Mouse (Mus musculus) cerebellum, postnatal 25 days (tissue): ENCODE measurements at regions not wholly inside any gene's neighbourhood (a gene's known extent, or its start where the extent isn't known, plus 50 kb on each side); places are given as distances from the start of the nearest gene placed in this dataset.

Experiments used
- DNase-seq, 2 experiments: peaks; one replicate each; pipeline ENCODE4 v3.0.0; 2021; ENCODE audit warnings: mixed read lengths in 2 of 2

DNA sequence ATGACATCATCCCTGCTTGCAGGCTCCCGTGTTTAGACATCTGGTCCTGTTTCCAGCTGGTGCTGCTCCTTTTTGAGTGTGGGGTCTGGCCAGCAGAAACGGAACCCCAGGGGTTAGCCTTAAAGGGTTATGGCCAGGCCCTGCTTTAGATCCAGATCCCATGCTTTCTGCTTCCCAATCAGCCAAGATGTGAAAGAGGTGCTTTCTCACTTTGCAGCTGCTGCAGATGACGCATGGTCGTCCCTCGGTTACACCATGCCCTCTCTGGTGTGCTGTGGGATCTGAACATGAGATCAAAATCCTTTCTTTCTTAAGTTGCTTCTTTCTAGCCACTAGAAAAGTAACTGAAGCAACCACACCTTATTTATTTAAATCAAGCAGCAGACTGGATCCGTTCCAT, 1399.1 kb upstream of the Lrrc6 start:
- no peak for DNase-seq

DNA sequence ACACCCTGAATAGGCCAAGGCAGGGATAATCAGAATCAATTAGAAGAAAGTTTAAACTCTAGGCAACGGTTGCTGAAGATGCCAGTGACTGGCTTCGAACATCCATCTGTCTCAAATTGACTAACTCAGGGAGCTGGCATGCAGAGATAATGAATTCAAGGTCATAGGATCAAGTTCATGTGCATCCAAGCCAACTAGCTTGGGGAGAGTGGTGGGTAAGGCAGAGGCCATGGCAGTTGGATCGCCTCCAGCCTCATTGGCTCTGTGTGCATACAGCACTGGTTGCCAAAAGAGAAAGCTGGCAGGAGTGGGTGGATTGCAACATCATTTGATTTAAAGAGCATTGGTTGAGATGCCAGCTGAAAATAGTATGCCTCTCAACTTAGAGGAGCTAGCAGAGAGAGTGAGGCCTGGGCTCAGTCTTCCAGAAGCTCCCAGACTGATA, 1398.3 kb upstream of the Lrrc6 start:
- peak in 1 of 2 experiments; percentile 17 for DNase-seq

DNA sequence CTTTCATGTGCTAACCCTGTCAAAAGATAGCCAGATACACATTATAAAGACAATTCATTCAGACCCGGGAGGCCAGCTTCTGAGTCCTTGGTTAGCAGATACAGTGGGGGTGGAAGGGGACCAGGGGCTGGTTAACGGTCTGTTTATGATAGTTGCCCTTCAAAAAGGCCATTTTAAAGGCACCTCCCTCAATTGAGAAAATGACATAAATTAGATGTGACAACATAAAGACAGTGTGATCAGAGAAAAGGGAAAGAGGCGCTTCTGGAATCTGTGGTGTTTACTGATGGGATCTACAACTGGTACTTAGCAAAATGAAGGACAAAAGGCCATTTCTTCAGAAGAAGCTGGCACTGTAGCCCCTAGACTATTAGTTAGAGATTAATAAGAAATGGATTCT, 1391.4 kb upstream of the Lrrc6 start:
- DNase-seq, result no peak

DNA sequence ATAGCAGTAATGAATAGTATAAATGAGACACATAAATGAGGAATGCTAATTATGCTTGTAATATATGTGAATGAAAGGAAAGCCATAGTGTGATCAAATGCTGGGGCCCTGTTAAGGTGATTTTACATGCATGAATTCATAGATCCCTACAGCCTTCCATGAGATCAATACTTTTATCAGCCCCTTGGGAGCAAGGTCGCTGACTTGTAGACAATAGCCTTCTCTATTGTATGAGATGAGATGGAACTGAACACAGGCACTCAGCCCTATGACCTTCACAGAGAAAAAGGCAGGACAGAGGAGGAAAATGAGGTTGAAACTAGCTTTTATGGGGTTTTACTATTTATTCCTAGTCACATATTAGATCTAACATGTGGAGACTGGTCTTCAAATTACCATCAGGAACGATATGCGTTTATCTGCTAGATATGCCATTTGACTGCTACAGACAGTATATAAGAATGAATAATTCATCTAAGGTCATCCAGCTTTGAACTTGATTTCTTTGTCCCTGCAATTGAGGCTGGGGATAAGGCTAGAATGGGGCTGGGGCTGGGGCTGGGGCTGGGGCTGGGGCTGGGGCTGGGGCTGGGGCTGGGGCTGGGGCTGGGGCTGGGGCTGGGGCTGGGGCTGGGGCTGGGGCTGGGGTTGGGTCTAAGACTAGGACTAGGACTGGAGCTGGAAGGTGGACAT, 1390.0 kb upstream of the Lrrc6 start:
- no peak for DNase-seq

DNA sequence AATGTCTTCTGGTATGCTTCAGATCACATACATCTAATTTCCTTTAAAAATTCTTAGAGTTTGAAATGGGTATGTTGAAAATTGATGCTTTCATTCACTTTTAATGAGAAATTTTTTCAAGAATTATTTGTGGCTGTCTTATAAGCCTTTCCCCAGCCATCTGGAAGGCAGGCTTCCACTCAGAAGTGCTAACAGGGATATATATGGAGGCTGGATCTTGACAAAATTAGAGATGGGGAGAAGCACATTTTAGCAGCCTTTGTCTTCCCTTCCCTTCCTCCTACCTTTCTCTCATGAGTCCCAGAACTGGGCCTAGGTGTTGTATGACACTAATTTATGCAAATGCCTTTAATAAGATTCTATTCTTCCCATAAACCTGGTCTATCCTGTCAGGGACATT, 1387.8 kb upstream of the Lrrc6 start:
- no peak for DNase-seq

DNA sequence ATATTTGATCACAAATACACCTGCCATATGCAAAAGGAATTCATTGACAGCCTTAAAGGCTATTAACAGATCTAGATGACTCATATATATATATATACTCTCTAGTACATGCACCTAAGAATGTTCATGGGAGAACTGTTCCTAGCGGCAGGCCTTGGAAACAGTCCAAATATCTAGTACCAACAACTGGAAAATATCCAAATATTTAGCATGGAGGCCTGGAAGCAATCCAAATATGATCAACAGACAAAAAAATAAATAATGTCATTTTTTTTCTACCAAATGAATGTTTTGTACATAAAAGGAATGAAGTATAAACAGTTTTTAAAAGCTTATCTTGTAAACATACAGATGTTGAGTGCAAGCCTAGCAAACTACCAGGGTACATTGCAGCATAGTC, 1354.6 kb upstream of the Lrrc6 start:
- DNase-seq, result no peak

DNA sequence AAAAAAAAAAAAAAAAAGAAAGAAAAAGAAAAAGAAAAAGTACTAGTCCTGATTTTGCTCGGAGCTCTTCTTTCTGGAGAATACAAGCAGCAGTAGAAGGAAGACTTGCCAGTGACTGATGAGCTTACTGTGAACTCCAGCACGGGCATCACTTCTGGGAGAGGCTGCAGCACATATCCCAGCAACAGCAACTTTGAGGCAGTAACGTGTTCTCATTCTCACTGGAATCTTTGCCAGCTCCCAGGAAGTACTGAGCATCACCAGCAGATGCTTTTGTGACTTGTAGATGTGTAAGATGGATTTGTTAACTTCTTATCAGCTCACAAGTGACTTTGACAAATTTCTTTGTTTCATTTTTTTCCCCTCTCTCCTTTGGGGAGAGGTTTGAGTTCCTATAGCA, 1349.4 kb upstream of the Lrrc6 start:
- no peak for DNase-seq

DNA sequence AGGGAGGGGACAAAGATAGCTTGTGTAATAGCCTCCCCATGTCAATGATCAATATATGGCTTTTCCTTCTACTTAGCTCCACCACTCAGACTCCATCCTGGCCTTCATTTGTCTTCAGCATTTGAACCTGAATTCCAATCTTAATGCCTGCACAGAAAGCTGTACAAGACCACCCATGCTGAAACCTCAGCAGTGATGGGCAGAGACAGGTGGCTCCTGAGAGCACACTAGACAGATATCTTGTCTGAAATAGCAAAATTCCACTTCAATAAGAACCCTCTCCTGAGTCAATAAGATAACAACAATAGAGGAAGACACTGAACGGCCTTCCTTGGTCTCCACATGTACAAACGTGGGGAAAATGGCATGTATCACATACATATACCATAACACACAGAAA, 1345.0 kb upstream of the Lrrc6 start:
- no peak for DNase-seq

DNA sequence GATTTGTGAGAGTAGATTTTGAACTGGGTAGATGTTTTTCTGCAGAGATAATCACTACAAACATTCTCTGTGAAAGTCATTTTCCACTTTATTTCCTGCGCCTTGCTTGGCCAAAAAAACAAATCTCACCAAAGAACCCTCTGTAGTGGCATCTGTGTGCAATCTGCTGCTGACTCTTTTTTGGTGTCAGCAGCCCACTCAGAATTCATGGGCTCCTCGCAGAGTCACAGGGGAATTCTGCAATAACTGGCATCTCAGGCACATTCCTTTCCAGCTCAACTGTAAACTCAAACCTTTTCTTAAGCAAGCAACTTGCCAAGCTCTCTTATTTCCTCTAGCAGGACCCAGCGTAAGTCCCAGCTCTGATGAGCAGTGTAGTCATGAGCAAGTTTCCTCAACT, 1340.0 kb upstream of the Lrrc6 start:
- DNase-seq, result no peak

DNA sequence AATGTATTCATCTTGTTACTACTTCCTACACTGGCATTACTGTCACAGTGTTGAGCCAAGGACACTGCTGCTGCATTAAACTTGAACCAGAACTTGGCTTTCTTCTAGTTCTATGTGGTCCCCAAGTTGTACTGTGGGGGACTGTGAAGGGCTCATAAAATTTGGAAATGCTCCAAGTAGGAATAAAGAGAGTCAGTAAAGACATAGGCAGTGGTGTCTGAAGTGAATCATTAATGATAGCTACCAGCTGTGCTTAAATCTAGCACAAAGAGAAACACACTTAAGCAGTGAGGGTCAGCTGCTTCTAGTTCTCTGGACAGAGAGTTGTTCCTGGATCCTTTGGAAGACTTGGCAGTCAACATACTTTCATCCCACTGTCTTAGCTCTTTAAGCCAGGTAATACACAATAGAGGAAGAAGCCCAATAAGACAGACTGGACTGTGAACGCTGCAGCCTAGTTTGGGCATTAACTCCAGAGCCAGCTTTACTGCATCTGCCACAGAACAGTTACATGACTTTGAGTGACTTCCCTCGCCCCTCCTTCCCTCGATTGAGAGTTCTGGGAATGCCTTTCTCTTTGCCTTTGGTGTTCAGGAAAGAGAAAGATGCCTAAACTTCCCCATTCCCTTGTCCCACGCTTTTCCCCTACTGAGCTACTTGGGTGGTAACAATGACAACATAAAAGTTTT, 1325.2 kb upstream of the Lrrc6 start:
- DNase-seq, result no peak

DNA sequence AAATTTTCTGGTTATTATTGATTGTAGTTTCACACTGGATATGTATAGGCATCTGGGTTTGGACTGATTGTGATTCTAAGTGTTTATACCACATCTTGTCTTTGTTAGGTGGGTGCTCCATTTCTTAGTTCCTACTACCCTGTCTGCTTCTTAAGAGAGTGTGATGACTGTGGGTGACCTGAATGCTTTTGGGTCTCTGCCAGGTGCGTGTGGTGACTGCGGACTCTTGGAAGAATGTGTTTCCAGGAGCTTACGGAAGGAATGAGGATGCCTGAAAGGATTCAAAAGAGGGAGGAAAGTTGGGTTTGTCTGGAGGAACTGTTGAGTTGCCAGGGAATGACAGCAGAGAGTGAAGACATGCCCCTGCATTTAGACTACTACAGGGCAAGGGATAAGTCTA, 1322.5 kb upstream of the Lrrc6 start:
- peak in 1 of 2 experiments; percentile 8 for DNase-seq

DNA sequence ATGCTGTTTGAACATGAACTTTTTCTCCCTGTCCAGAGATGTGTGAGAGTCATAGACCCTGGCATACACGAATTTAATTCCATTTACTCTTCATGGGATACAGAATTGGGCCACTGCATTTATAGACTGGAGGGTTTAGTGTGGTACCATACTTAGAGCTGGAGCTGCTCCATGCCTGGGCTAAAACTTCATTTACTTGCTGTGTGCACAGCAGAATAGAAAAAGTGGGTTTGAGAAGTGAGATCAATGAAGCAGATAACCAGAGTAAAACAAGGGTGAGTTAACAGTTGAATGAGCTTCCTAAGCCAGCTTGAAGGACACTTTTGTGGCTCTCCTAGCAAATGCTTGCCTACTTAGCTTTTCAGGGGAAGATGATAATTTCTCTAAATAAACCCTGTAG, 1299.2 kb upstream of the Lrrc6 start:
- DNase-seq, result no peak

DNA sequence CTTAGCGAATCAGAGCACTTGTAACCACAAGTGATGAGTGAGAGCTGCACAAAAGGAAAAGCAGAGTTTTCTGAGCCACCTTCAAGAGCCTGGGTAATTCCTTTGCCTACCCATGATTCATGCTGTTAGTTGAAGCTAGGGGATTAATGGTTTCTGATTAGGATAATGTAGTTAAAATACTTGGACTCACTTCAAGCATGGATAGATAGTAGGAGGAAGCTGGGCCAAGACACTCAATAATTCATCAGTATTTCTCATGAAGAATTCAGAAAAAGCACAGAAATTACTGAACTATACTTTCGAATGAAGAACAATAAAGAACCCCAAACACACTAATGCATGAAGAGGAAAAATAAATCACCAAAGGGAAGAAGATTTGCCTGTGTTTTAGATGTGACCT, 1294.9 kb upstream of the Lrrc6 start:
- no peak for DNase-seq

DNA sequence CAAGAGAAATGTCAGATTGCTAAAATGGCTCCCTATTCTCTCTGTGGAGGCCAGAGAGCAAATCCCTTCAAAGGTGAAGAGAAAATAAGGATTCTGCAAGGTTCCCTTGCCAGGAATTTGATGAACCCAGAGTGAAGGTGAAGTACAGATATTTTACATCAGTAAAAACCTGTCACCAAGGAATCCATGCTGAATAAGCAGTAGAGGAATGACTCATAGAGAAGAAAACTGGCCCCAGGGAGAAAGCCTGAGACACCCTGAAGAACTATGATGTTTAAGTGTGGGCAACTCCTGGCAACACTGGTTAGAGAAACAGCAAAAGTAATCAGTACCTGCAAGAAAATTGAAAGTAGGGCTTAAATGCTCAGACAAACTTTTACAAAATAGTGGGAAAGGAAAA, 1292.1 kb upstream of the Lrrc6 start:
- DNase-seq, result no peak

DNA sequence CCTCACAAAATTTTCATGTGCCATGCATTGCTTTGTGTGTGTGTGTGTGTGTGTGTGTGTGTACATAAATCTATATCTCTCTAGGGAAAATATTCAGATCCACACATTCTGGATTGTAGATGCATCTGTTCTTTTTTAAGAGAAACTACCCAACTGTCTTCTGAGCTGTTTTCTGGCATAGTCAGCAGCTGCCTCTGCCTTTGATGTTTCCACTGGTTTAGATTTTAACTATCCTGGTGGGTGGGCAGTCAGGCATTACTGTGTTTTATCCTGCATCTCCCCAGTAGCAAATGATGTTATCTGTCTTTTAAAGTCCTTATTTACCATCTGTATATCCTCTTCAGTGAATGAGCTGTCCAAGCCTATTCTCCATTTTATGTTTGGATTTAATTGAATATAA, 1287.9 kb upstream of the Lrrc6 start:
- DNase-seq, result no peak

DNA sequence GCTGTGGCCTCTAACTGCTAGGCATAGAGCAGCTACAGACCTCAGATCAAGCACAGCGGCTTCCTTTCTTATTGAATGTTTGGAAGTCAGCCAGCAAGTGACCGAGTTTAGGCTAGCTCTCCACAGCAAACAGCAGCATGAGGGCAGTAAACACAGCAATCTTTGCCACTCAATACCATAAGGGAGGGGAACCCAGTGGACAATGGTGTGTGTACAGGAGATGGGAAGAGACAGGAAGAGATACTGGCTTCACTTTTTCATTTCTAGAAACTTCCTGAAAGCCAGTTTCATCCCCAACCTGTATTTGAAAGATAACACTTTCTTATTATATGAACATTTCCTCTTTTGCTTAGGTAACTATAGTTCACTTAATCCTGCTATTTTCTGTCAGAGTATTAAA, 1284.9 kb upstream of the Lrrc6 start:
- no peak for DNase-seq

DNA sequence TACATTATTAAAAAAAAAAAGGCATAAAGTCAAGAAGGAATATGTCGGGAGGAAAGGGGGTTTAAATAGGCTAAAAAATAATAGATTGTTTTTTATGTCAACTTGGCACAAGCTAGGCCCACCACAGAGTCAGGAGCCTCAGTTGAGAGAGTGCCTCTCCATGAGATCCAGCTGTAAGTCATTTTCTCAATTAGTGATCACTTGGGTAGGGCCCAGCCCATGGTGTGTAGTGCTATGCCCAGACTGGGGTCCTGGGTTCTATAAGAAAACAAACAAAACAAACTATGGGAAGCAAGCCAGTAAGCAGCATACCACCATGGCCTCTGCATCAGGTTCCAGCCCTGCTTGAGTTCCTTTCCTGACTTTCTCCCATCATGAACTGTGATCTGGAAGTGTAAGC, 1283.0 kb upstream of the Lrrc6 start:
- DNase-seq, result no peak

DNA sequence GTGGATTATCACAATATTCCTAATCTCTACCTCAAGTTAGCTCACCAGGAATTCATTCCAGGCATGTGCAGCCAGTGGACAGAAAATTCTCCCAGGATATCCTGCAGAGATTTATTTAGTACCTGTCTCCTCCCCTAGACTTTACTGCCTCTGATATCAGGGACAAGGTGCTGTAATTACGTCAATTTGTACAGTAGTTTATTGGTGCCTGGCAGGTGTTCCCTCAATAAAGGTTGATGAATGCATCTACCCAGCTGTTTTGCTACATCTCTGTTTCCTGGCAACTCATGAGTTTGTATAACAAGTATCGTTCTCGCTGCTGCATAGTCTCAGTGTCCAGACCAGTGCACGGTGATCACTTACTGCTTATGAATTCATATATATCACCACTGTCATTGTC, 1281.8 kb upstream of the Lrrc6 start:
- DNase-seq, result no peak

DNA sequence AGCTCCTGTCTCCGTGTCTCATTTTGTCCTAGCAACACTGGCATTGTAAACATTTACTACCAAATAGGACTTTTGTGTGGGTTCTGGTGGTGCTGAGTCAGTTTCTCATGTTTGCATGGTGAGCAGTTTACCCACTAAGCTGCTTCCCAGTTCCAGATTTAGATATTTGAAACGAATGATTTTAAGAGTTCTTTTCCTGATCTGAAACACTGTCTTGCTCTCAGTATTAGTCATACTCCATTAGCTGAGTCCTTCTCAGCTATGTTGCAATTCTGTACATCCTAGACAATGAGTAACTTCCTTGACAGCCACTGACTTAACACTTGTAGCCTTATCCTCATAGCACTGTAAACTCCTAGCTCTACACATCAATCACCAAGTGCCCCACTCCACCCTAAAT, 1280.1 kb upstream of the Lrrc6 start:
- no peak for DNase-seq

DNA sequence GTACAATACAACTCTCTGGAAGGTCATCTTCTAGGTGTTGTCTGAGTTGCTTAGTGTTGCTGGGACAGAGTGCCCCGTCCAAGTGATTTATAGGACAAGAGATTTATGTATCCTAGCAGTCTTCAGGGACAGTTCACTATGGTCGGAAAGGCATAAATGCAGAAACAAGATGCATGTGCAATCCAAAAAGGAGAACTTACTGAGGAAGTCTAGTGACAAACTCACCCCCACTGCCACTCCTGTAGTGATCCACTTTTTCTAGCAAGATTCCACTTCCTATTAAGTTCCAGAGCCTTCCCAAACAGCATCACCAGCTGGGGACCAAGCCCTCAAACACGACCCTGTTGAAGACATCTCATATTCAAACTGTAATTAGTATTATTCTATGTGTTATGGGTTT, 1266.9 kb upstream of the Lrrc6 start:
- no peak for DNase-seq

DNA sequence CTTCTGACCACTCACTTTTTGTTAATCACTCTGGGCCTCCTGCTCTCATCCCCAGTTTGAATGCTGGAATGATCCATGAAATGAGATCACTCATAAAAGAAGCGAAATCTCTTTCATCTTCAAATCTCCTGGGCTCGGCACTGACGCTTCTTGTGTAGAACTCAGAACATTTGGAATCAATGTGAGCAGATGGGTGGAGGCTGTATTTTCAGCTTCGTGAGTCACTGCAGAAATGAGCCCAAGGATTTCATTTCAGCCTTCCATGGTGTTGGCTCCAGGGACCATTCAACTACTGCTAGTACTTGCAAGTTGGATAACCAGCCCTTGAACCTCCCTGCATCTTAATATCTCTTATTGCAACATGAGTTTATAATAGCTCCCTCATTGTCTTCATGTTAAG, 1258.5 kb upstream of the Lrrc6 start:
- no peak for DNase-seq

DNA sequence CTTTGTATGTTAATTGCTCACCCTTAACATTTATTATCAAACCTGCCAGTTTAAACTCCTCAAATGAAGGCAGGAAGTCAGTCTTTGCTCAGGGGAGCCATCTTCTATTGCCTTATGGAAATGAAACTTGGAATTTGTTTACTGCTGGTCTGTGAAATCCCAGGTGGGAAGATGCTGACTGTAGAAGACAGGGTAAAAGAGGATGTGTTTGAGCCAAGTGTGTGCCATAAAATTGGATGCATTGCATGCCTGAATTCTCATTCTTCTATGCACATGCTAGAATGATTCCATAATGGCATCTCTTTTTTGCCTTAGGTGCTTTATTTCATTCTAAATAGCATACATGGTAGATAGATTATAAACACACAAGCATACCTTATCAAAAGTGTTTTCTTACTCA, 1249.9 kb upstream of the Lrrc6 start:
- no peak for DNase-seq

DNA sequence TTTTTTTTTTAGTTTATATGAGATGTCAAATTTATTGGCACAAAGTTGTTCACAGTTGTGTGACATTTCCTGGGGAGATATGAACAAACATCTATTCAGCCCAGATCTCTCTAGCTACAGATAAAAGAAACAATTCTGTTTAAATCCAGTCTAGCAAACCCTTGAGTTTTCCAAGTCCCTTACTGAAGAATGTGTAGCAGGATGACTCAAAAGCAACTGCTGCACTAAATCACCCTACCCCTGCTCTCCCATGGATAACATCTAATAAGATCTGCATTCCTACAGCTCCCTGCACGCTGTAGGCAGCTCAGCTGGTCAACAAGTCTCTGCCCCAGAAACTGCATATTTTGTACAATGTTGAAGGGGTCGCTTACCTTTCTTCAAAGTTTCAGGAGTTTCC, 1242.6 kb upstream of the Lrrc6 start:
- DNase-seq, result no peak

DNA sequence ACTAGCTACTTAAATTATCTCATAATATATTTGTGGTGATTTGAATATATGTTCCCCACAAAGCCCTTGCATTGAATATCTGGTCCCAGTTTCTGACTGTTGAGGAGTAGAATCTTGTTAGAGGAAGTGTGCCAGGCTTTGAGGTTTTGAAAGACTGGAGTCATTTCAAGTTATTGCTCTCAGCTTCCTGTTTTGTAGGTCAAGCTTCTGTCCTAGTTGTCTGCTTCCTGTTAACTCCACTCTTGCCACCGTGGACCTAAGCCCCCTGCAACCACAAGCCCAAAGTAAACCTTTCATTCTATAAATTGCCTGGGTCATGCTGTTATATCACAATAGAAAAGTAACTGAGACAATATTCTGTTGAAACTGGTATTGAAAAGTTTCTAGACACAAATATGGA, 1232.3 kb upstream of the Lrrc6 start:
- DNase-seq, result no peak

DNA sequence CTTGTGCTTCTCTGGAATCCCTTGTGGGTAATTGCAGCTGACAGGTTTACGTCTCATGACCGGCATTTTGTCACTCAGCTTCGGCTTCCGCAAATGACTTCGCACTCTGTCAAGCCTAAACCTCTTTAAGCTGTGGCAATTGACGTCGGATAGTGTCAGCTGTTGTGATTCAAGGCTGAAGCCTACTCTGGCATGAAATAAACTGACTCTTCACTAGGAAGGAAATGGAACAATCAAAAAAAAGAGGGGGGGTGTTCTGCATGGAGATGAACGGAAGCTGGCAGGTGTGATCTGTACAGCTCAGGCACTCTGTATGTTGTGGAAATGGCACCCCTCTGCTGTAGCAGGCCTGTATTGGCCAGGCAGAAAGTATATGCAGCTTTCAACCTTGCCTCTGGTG, 1228.8 kb upstream of the Lrrc6 start:
- no peak for DNase-seq
